Mouse (Mus musculus): ENCODE measurements at regions not wholly inside any gene's neighbourhood (a gene's known extent, or its start where the extent isn't known, plus 50 kb on each side); places are given as distances from the start of the nearest gene placed in this dataset.
A peak's percentile ranks its signal among the peaks of the same experiment; 100 is the strongest.

GRCm38 (mm10) chr13:51297231-51297880, 111.1 kb upstream of the S1pr3 start:
- no peak for DNase-seq (ENCODE audit: low spot score in 2 of 2)

DNA sequence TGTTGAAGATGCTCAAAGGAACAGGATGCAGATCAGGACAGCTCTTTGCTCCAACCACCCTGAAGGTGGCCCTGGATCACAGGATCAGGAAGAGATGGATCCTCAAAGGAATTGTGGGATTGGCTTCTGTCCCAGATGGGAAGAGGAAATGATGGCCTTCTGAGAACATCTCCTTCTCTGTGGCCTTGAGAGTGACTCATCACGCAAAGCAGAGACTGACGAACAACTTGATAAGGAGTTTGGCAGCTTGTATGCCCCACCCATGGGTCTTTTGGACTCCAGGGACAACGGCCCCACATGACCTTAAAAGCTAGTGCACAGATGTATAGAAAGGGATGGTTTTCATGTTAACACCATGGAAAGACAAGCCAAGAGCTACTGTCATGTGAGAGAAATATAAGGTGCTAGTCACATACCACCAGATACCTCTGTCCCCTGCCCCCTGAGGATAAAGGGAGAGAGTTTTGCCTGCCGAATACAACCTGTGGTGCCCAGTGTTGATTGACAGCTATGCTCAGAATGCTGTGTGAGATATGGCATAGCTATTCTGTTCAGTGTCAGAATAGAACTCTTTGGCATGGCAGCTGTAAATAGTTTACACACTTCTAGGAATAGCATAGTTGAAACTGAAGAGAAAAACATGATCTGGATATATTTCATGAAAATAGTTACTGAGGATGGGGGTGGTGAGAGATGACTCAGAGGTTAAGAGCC, 109.2 kb upstream of the S1pr3 start:
- no peak for DNase-seq (ENCODE audit: low spot score in 2 of 2)

GRCm38 (mm10) chr13:51301476-51301875, 107.0 kb upstream of the S1pr3 start:
- no peak for DNase-seq (ENCODE audit: low spot score in 2 of 2)

- no peak for DNase-seq (ENCODE audit: low spot score in 2 of 2)
These were observed 105.3 kb upstream of the S1pr3 start for GRCm38 (mm10) chr13:51303112-51303511.

GRCm38 (mm10) chr13:51304631-51305030, 103.8 kb upstream of the S1pr3 start:
- DNase-seq (ENCODE audit: low spot score in 2 of 2) = no peak

GRCm38 (mm10) chr13:51309446-51309845, 99.0 kb upstream of the S1pr3 start:
- DNase-seq (ENCODE audit: low spot score in 2 of 2) = no peak

DNA sequence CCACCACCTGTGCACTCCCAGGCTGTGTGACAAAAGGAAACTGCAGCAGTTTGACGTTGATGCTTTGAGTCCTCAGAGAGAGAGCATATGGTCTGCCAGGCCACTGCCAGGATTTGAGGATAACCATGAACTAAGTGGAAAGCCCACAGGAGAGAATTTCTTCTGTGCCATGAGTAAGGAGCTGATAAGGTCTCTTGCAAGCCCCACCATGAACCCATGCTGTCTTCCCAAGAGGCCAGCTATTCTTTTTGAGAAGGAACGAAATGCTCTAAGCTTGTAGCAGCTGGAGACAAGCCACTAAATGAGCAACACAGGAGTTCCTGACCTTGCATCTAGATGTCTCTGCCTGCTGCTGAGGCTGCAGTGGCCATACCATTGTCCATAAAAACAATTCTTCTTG, 98.4 kb upstream of the S1pr3 start:
- no peak for DNase-seq (ENCODE audit: low spot score in 2 of 2)

- no peak for DNase-seq (ENCODE audit: low spot score in 2 of 2)
These were observed 96.7 kb upstream of the S1pr3 start for GRCm38 (mm10) chr13:51311679-51312255.

GRCm38 (mm10) chr13:51313129-51313850, 95.1 kb upstream of the S1pr3 start:
- DNase-seq (ENCODE audit: low spot score in 2 of 2) = peak in 1 of 2 experiments; percentile 18

DNA sequence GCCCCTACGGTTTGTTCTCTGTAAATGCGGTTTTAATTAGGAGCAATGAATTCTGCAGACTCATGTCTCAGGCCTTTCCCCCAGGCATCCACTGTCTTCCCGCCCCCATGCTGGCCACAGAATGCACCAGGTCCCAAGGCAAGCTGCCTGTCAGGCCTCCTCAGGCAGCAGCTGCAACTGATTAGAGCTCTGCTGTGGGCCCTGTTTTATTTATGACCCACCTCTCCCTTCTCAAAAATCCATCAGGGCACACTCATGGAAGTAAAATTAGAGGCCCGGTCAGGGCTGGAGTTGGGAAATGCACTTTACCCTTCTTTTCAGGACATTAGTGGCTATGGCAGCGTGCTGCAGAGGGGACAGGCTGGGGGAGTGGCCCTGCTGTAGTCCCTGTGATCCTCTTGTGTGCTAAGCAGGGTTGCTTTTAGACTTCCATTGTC, 93.9 kb upstream of the S1pr3 start:
- peak in 1 of 2 experiments; percentile 49 for DNase-seq (ENCODE audit: low spot score in 2 of 2)

DNA sequence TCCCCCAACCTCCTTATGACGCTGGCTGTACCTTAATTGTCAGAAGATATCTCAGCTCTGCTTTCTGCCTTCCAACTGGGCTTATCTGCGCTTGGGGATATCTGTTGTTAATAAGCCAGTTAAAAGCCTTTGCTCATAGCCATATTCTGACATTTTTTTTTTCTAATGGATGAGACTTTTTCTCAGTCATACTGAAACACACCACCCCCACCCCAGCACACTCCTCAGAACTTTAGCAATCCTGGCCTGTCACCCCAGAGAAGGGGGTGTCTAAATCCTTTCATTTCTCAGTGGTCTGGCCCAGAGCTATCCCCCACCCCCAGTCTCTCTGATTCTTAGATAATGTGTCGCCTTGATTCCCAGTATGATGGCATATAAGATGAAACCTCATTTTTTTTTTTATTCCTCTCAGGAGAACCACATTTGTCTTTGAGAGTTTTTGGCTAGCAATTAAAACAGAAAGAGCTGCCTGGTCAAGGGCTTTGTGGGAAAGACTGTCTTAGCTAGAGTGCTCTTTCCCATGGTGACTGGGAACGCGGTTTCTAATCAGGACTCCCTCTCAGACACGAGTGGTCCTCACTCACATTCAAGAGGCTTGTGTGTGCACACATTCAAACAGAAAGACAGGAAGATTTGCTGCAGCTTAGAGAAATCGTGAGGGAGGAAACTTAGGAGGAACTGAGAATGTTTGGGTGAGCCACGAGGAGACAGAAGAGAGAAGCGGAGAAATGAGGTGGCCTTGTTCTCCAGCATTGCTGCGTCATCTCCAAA, 93.2 kb upstream of the S1pr3 start:
- no peak for DNase-seq (ENCODE audit: low spot score in 2 of 2)

- no peak for DNase-seq (ENCODE audit: low spot score in 2 of 2)
These were observed 92.7 kb upstream of the S1pr3 start for GRCm38 (mm10) chr13:51315779-51316041.

DNA sequence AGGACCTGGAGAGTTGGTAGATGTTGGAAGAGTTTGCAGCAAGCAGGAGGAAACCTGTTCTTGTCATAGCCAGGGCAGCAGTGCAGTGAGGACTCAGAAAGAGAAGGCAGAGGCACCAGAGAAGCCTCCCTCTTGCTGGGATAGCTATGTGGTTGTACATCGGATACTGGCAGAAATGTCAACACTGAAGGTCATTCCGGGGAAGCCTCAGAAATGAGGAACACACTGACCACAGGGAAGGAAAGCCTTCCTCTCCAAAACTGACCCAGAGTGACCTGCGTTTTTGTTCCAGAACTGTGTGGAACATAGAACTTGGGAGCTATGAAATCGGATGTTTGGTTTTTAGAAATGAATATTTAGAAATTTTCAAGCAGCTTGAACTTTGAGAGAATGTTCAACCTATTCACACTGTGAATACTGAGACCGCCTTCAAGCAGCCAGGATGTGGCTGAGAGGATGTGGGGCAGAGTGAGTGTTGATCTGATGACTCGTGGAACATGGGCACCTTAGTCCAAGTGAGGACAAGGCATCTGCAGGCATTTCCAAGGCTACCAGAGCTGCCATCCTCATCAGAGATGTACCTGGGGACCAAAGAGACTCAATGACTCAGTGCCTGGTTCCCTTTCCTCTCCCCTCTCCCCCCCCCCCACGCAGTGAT, 85.3 kb upstream of the S1pr3 start:
- no peak for DNase-seq (ENCODE audit: low spot score in 2 of 2)

DNA sequence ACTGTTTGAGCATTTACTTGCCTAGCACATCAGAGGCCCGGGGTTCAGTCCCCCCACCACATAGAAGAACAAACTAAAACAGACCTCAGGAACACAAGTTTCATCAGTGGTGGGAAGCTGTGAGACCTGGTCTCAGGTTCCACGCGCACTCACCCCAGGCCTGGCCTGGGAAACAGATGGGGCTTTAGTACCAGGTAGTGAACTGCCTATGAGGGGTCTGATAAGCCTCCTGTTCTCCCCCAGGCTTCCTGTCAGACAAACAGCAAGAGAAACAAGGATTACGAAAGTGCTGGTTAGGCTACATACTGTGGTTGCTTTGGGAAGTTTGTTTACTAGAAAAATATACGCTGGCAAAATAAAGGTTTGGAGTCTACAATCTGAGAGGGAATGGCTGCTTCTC, 83.7 kb upstream of the S1pr3 start:
- no peak for DNase-seq (ENCODE audit: low spot score in 2 of 2)

GRCm38 (mm10) chr13:51325298-51325697, 83.1 kb upstream of the S1pr3 start:
- DNase-seq (ENCODE audit: low spot score in 2 of 2) = no peak

DNA sequence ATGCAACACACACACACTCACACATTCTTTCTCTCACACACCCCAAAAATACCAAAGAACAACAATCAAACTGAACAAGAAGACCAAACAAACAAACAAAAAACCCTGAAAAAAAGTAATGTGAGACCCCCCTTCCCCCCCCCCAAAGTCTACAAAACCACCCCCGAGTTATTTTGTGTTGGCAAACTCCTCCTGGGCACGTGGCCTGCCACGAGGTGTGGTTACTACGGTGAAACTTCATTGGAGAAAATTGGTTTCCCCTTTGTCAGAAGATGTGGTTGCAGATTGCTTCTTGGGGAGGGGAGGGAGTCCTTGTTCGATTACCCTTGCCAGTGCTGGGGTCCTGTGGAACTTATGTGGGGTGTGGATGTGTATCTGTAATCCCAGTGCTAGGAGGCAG, 82.3 kb upstream of the S1pr3 start:
- no peak for DNase-seq (ENCODE audit: low spot score in 2 of 2)

GRCm38 (mm10) chr13:51328131-51328970, 80.1 kb upstream of the S1pr3 start:
- DNase-seq (ENCODE audit: low spot score in 2 of 2) = peak in 1 of 2 experiments; percentile 24

DNA sequence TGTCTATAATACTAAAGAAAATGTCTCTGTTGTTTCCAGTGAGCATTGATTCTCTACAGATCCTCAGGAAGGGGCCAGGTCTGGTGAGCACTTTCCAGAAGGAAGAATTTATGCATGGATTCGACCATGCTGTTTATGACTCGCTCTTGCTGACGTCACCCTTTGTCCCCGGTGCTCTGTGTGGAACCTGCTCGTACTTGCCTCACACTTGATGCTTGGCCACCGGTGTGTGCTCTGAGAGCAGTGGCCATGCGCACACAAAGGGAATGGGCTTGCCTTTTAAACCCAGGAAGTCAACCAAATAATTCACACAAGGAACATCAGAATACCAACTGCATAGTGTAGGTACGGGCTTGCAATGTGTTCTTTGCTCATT, 79.5 kb upstream of the S1pr3 start:
- no peak for DNase-seq (ENCODE audit: low spot score in 2 of 2)

- DNase-seq (ENCODE audit: low spot score in 2 of 2) = no peak
These were observed 78.7 kb upstream of the S1pr3 start for GRCm38 (mm10) chr13:51329717-51330116.

DNA sequence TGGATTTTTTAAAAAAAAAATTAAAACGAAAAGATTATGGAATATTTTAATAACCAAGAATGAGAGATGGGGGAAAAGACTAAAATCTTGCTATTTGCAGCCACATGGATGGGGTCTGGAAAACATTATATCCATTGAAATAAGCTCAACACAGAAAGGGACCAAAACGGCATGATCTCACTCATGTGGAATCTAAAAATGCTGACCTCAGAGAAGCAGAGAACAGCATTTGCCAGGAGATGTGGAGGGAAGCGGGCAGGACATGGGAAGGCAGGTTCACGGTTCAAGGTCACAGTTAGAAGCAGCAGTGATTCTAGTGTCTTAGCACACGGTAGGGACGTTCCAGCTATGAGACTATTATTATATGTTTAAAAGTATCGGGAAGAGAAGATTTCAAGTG, 76.2 kb upstream of the S1pr3 start:
- no peak for DNase-seq (ENCODE audit: low spot score in 2 of 2)

Data from gastrocnemius, postnatal 4 days (tissue).